Mouse (Mus musculus) fibroblast of lung, adult 2 months (primary cell): ENCODE results near the gene Kars.

Experiments used
- DNase-seq: peaks from one replicate; pipeline ENCODE4 v3.0.0-alpha.2; 2011; ENCODE audit warnings: low read depth

Gene Kars

GRCm38 (mm10) chr8:112010997-112011815 is at the start of gene Kars, which contains the start of gene Terf2ip:
TSS of gene Kars (minus strand) at chr8:112011323.
TSS of gene Terf2ip (plus strand) at chr8:112011398.
- DNase-seq: peak; percentile 88

GRCm38 (mm10) chr8:112054456-112054855 is 43.3 kb upstream of the Kars start:
- no peak for DNase-seq

GRCm38 (mm10) chr8:112051537-112051936 is 40.4 kb upstream of the Kars start:
- DNase-seq: no peak

GRCm38 (mm10) chr8:112049984-112050383 is 38.9 kb upstream of the Kars start:
- DNase-seq: no peak

GRCm38 (mm10) chr8:112048293-112048692 is 37.2 kb upstream of the Kars start:
- no peak for DNase-seq

- DNase-seq: peak; percentile 28
These were observed 34.8 kb upstream of the Kars start for GRCm38 (mm10) chr8:112045896-112046295.

GRCm38 (mm10) chr8:112045182-112045581 is 34.1 kb upstream of the Kars start:
- no peak for DNase-seq

- no peak for DNase-seq
These were observed 26.4 kb upstream of the Kars start for GRCm38 (mm10) chr8:112037521-112037920.

- DNase-seq: peak; percentile 43
These were observed 23.5 kb upstream of the Kars start for GRCm38 (mm10) chr8:112034603-112035002.

GRCm38 (mm10) chr8:112033071-112033470 is 21.9 kb upstream of the Kars start:
- DNase-seq: no peak

GRCm38 (mm10) chr8:112030663-112031062 is 19.5 kb upstream of the Kars start:
- DNase-seq: no peak

GRCm38 (mm10) chr8:112029455-112029854 is 18.3 kb upstream of the Kars start:
- no peak for DNase-seq

GRCm38 (mm10) chr8:112014936-112015335 is 3.8 kb upstream of the Kars start, which contains the start of gene Gm6793:
TSS of gene Gm6793 (minus strand) at chr8:112015036.
- no peak for DNase-seq

- no peak for DNase-seq
These were observed 706 bp upstream of the Kars start for GRCm38 (mm10) chr8:112011816-112012242.

GRCm38 (mm10) chr8:112009558-112009957 is 1.6 kb downstream of the Kars start:
- DNase-seq: no peak

GRCm38 (mm10) chr8:112007669-112008068 is 3.5 kb downstream of the Kars start:
- no peak for DNase-seq

GRCm38 (mm10) chr8:112005601-112006000 is 5.5 kb downstream of the Kars start:
- no peak for DNase-seq

- no peak for DNase-seq
These were observed 6.4 kb downstream of the Kars start for GRCm38 (mm10) chr8:112004754-112005153.

- no peak for DNase-seq
These were observed 18.5 kb downstream of the Kars start for GRCm38 (mm10) chr8:111992703-111993039.

GRCm38 (mm10) chr8:111992013-111992702 is 19.0 kb downstream of the Kars start, which contains the start of gene Adat1:
TSS of gene Adat1 (minus strand) at chr8:111992302.
- peak; percentile 57 for DNase-seq

GRCm38 (mm10) chr8:111991278-111991677 is 19.8 kb downstream of the Kars start:
- no peak for DNase-seq

GRCm38 (mm10) chr8:111989911-111990310 is 21.2 kb downstream of the Kars start:
- DNase-seq: peak; percentile 31

- no peak for DNase-seq
These were observed 26.6 kb downstream of the Kars start for GRCm38 (mm10) chr8:111984511-111984910.
